Mouse (Mus musculus) CD8-positive naive resting alpha-beta T cell, adult 2 months (primary cell): ENCODE measurements around the gene Dppa3.

Experiments
- DNase-seq, 2 experiments: peaks; one replicate each; pipeline ENCODE4 v3.0.0; 2022; ENCODE audit warnings: low read depth in 2 of 2, low spot score in 2 of 2

Dppa3 gene

GRCm38 (mm10) chr6:122665866-122666265 lies 39.7 kb downstream of the Dppa3 start:
- no peak for DNase-seq

- no peak for DNase-seq
These were observed 41.5 kb downstream of the Dppa3 start for GRCm38 (mm10) chr6:122667715-122668114.

- DNase-seq, result no peak
These were observed 42.6 kb downstream of the Dppa3 start for GRCm38 (mm10) chr6:122668823-122669222.

GRCm38 (mm10) chr6:122669406-122670200 lies 43.4 kb downstream of the Dppa3 start:
- DNase-seq, result peak; percentile 81 to 90

- DNase-seq, result no peak
These were observed 44.0 kb downstream of the Dppa3 start for GRCm38 (mm10) chr6:122670201-122670551.

- no peak for DNase-seq
These were observed 44.6 kb downstream of the Dppa3 start for GRCm38 (mm10) chr6:122670841-122671240.

- DNase-seq, result no peak
These were observed 46.5 kb downstream of the Dppa3 start for GRCm38 (mm10) chr6:122672746-122673145.
